ENCODE assay signal across 27 mouse cellular contexts in the genomic region with DNA sequence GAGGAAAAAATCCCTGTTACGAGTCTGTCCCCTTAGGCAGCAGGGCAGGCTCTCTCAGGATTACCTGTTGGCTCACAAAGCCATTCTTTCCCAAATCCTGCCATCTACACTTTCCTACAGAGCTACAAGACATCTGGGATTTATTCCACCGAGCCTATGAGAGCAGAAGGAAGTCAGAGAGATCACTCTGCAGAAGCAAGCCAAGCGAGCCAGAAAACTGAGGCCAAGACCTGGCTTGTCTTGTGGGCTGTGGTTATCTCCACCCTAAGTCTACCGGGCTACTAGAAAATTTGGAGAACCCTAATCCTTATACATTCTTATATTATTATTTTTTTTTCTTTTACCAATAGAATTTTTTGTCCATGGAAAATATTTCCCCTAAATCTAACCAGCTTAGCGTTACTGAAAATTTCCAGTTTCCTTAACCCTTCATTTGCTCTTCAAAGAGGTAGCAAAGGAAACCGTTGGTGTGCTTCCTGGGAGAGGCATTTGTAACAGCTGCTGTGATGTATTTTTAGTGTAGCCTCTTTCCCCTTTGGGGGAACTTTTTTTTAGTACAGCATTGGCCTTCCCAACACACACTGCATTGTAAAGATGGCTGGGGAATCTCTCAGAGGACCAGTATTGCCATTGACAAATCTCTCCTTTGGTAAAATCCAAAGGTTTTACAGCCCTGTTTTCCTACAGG.
DNase-seq lines count a peak whose midpoint lies in the region; ATAC-seq and TF ChIP-seq lines count a peak whose summit lies in the region.
"Had no signal": no experiment of that assay in that cellular context is flagged by ENCODE, and none has a peak within 500 bp of the region (broad histone marks: within the 10 kb centered on the region; RNA-seq: fewer than 3 reads in every experiment).

No protein-coding gene starts in this region.

- peak overlapping the region; percentile 18 for H3K27ac ChIP-seq in heart, adult 2 months
- no peak overlapping the region for H3K27ac ChIP-seq in heart, embryonic 10.5 days
- H3K27ac ChIP-seq in liver, postnatal 0 days (ENCODE audit: low read depth): 0 out of 2 replicates have a peak overlapping the region, but pooled peaks have one; percentile 3
- no peak overlapping the region for H3K27ac ChIP-seq in liver, embryonic 11.5 days (ENCODE audit: low read depth, low read length)
- H3K27ac ChIP-seq in midbrain, embryonic 15.5 days: no peak overlapping the region
- H3K27ac ChIP-seq: embryonic facial prominence, embryonic 12.5 days; hindbrain, embryonic 10.5 days; intestine, embryonic 15.5 days; liver, embryonic 13.5 days; midbrain, embryonic 12.5 days; neural tube, embryonic 13.5 days had no signal

- no peak overlapping the region for H3K4me3 ChIP-seq in heart, adult 2 months
- H3K4me3 ChIP-seq in heart, embryonic 10.5 days: no peak overlapping the region
- no peak overlapping the region for H3K4me3 ChIP-seq in liver, postnatal 0 days (ENCODE audit: low read depth, low read length)
- no peak overlapping the region for H3K4me3 ChIP-seq in liver, embryonic 11.5 days (ENCODE audit: low read depth, low read length)
- no peak overlapping the region for H3K4me3 ChIP-seq in myocyte
- H3K4me3 ChIP-seq in midbrain, embryonic 15.5 days: no peak overlapping the region
- H3K4me3 ChIP-seq: embryonic facial prominence, embryonic 12.5 days; hindbrain, embryonic 10.5 days; intestine, embryonic 15.5 days; liver, embryonic 13.5 days; midbrain, embryonic 12.5 days; neural tube, embryonic 13.5 days had no signal

- H3K9ac ChIP-seq in heart, adult 2 months (ENCODE audit: low read depth, low read length): no peak overlapping the region
- H3K9ac ChIP-seq in liver, postnatal 0 days (replicated peaks): no peak overlapping the region
- no peak overlapping the region for H3K9ac ChIP-seq in liver, embryonic 11.5 days (ENCODE audit: low read depth, low read length)
- no peak overlapping the region for H3K9ac ChIP-seq in midbrain, embryonic 15.5 days
- H3K9ac ChIP-seq: embryonic facial prominence, embryonic 12.5 days; intestine, embryonic 15.5 days; liver, embryonic 13.5 days; lung, embryonic 14.5 days; midbrain, embryonic 12.5 days; neural tube, embryonic 13.5 days had no signal

- TF ChIP-seq POLR2A in heart, adult 2 months (IDR thresholded peaks at IDR 0.05; ENCODE audit: insufficient read depth, low read depth, low read length): no peak
- no peak for TF ChIP-seq POLR2A in myocyte (IDR thresholded peaks at IDR 0.05; ENCODE audit: insufficient read length, low read depth)

- no peaks in the 10 kb centered on the region for H3K79me2 ChIP-seq in heart, adult 2 months (replicated peaks; ENCODE audit: control insufficient read depth, insufficient read depth, low read length)
- peaks cover 43% of the 10 kb centered on the region for H3K79me2 ChIP-seq in myocyte (ENCODE audit: control insufficient read depth, insufficient read depth)

- ATAC-seq in liver, postnatal 0 days: no peak
- ATAC-seq in liver, embryonic 11.5 days (replicated peaks; ENCODE audit: low FRiP score): no peak
- ATAC-seq in midbrain, embryonic 15.5 days (replicated peaks): no peak
- ATAC-seq: forebrain, embryonic 14.5 days; hindbrain, embryonic 16.5 days; intestine, embryonic 15.5 days; Patski had no signal

- TF ChIP-seq CTCF in heart, adult 2 months (IDR thresholded peaks at IDR 0.05): no peak
- no peak for TF ChIP-seq CTCF in liver, postnatal 0 days (IDR thresholded peaks at IDR 0.05; ENCODE audit: low read depth)

- WGBS in heart, adult 2 months: 32% methylated on average over 6 of the region's 6 CpGs
- 62% methylated on average over 6 of the region's 6 CpGs for WGBS in heart, embryonic 10.5 days
- WGBS in liver, postnatal 0 days (ENCODE audit: insufficient replicate concordance): 60% methylated on average over 6 of the region's 6 CpGs
- 58% methylated on average over 6 of the region's 6 CpGs for WGBS in liver, embryonic 11.5 days
- WGBS in midbrain, embryonic 15.5 days: 80% methylated on average over 6 of the region's 6 CpGs

- H3K4me1 ChIP-seq in heart, adult 2 months (ENCODE audit: control insufficient read depth, insufficient read depth, low read length): peaks cover 4% of the 10 kb centered on the region; the same call in 1 of the 2 replicates
- peaks cover 10% of the 10 kb centered on the region; the same call in 1 of the 2 replicates for H3K4me1 ChIP-seq in heart, embryonic 10.5 days
- no peaks in the 10 kb centered on the region for H3K4me1 ChIP-seq in liver, postnatal 0 days (ENCODE audit: insufficient read depth)
- no peaks in the 10 kb centered on the region for H3K4me1 ChIP-seq in liver, embryonic 11.5 days (replicated peaks; ENCODE audit: control insufficient read depth, insufficient read depth, low read length)
- peaks cover 2% of the 10 kb centered on the region; the same call in 1 of the 2 replicates for H3K4me1 ChIP-seq in midbrain, embryonic 15.5 days
- H3K4me1 ChIP-seq: embryonic facial prominence, embryonic 12.5 days; intestine, embryonic 15.5 days; liver, embryonic 13.5 days had no signal

- H3K36me3 ChIP-seq in heart, adult 2 months (ENCODE audit: control insufficient read depth, insufficient read depth, low read length): peaks cover 5% of the 10 kb centered on the region
- H3K36me3 ChIP-seq in heart, embryonic 10.5 days: no peaks in the 10 kb centered on the region
- H3K36me3 ChIP-seq in liver, postnatal 0 days (replicated peaks; ENCODE audit: insufficient read depth, low read length): no peaks in the 10 kb centered on the region
- no peaks in the 10 kb centered on the region for H3K36me3 ChIP-seq in liver, embryonic 11.5 days (ENCODE audit: control insufficient read depth, insufficient read depth, low read length)
- H3K36me3 ChIP-seq in myocyte (ENCODE audit: control insufficient read depth, insufficient read depth): no peaks in the 10 kb centered on the region
- no peaks in the 10 kb centered on the region for H3K36me3 ChIP-seq in midbrain, embryonic 15.5 days (replicated peaks)
- H3K36me3 ChIP-seq: embryonic facial prominence, embryonic 12.5 days; G1E; hindbrain, embryonic 10.5 days; intestine, embryonic 15.5 days; liver, embryonic 13.5 days; midbrain, embryonic 12.5 days; neural tube, embryonic 13.5 days had no signal

- no peaks in the 10 kb centered on the region for H3K27me3 ChIP-seq in heart, adult 2 months (ENCODE audit: control insufficient read depth, insufficient read depth, low read length)
- H3K27me3 ChIP-seq in heart, embryonic 10.5 days (ENCODE audit: insufficient read depth, poor library complexity, severe bottlenecking): no peaks in the 10 kb centered on the region
- no peaks in the 10 kb centered on the region for H3K27me3 ChIP-seq in liver, postnatal 0 days (ENCODE audit: insufficient read depth, low read length)
- H3K27me3 ChIP-seq in liver, embryonic 11.5 days (replicated peaks; ENCODE audit: control insufficient read depth, insufficient read depth, low read length): no peaks in the 10 kb centered on the region
- no peaks in the 10 kb centered on the region for H3K27me3 ChIP-seq in myocyte (ENCODE audit: control insufficient read depth, insufficient read depth, insufficient read length)
- no peaks in the 10 kb centered on the region for H3K27me3 ChIP-seq in midbrain, embryonic 15.5 days (replicated peaks)
- H3K27me3 ChIP-seq: CH12.LX; embryonic facial prominence, embryonic 12.5 days; intestine, embryonic 15.5 days; liver, embryonic 13.5 days; midbrain, embryonic 12.5 days; neural tube, embryonic 13.5 days; Patski had no signal

- no peaks in the 10 kb centered on the region for H3K9me3 ChIP-seq in heart, embryonic 10.5 days
- no peaks in the 10 kb centered on the region for H3K9me3 ChIP-seq in liver, postnatal 0 days (ENCODE audit: low read length)
- no peaks in the 10 kb centered on the region for H3K9me3 ChIP-seq in liver, embryonic 11.5 days (ENCODE audit: control insufficient read depth, low read length)
- no peaks in the 10 kb centered on the region for H3K9me3 ChIP-seq in midbrain, embryonic 15.5 days
- H3K9me3 ChIP-seq: embryonic facial prominence, embryonic 12.5 days; G1E; hindbrain, embryonic 10.5 days; intestine, embryonic 15.5 days; liver, embryonic 13.5 days; midbrain, embryonic 12.5 days; neural tube, embryonic 13.5 days had no signal

- no peak for DNase-seq in heart, adult 2 months
- no peak for DNase-seq in heart, embryonic 10.5 days (ENCODE audit: low spot score)
- no peak for DNase-seq in liver, postnatal 0 days
- DNase-seq in liver, embryonic 11.5 days (ENCODE audit: low spot score): no peak
- no peak for DNase-seq in adrenal gland, adult 18-20 months (ENCODE audit: low spot score in 2 of 2)
- DNase-seq: adrenal gland, adult 2 months; B cell, adult 2 months; cerebellum, adult 11-12 months; cerebellum, postnatal 14 days; gastrocnemius, postnatal 14 days; kidney, adult 8-10 months; kidney, postnatal 10 days; liver, embryonic 13.5 days; lung, embryonic 14.5 days had no signal

- no peak for TF ChIP-seq EP300 in heart, adult 2 months (IDR thresholded peaks at IDR 0.05; ENCODE audit: insufficient read depth, low read depth, low read length)
- TF ChIP-seq EP300 in liver, postnatal 0 days (IDR thresholded peaks at IDR 0.05; ENCODE audit: low read depth): no peak

- H3ac ChIP-seq in myocyte (ENCODE audit: control insufficient read depth, insufficient read length): no peak overlapping the region

- no peak overlapping the region for H3K4me2 ChIP-seq in liver, postnatal 0 days (ENCODE audit: low read depth, low read length)
- no peak overlapping the region for H3K4me2 ChIP-seq in liver, embryonic 11.5 days
- peak overlapping the region; percentile 59 for H3K4me2 ChIP-seq in myocyte (ENCODE audit: low read depth)
- no peak overlapping the region for H3K4me2 ChIP-seq in midbrain, embryonic 15.5 days
- H3K4me2 ChIP-seq: embryonic facial prominence, embryonic 12.5 days; heart, embryonic 11.5 days; intestine, embryonic 15.5 days; liver, embryonic 13.5 days; lung, embryonic 14.5 days; midbrain, embryonic 12.5 days; neural tube, embryonic 13.5 days had no signal

- intact Hi-C loops in heart, adult 2 months (cut with DNase I): no loop called here

TF ChIP-seq in myocyte, 11 proteins besides CTCF, POLR2A, EP300 and RAD21:
- TF ChIP-seq MYOD1 (IDR thresholded peaks at IDR 0.05; ENCODE audit: control insufficient read depth in 1 of 3, insufficient read length in 2 of 3, low read depth in 2 of 3) (peak in 2 of 3 experiments; percentile 33 to 37), MYOG (IDR thresholded peaks at IDR 0.05; ENCODE audit: control insufficient read depth in 1 of 3, insufficient read depth in 1 of 3, insufficient read length in 2 of 3, low read depth in 2 of 3) (peak in 1 of 3 experiments; percentile 60), CEBPB (IDR thresholded peaks at IDR 0.05; ENCODE audit: insufficient read depth, poor library complexity, severe bottlenecking) (no peak)

Comparison
In these comparisons a context has a peak if more than half of its experiments do, and no peak if none do; other contexts are left out.
1. H3K27ac ChIP-seq: peak in heart, adult 2 months (single experiment) and liver, postnatal 0 days (single experiment); none in heart, embryonic 10.5 days (single experiment), liver, embryonic 11.5 days (single experiment) and midbrain, embryonic 15.5 days (single experiment).